Mouse (Mus musculus): Measurements from ENCODE around the gene Gm28035. TPM values are rescaled to one million over a fixed set of nuclear protein-coding genes. Genes with fewer than 3 reads are reported as not detected.

Gm28035 gene
- polyA plus RNA-seq, 1 experiment from 2014 or later, result not detected

- Histone ChIP-seq H3K9me3 (no peaks in the 10 kb centered on the region), H3K36me3 (peaks cover 100% of the 10 kb centered on the region), H3K27me3 (no peaks in the 10 kb centered on the region), H3K27ac (no peak overlapping the region), H3K4me3 (replicated peaks) (no peak overlapping the region), H3K4me2 (no peak overlapping the region), H3K4me1 (replicated peaks) (peaks cover 9% of the 10 kb centered on the region), H3K9ac (replicated peaks) (no peak overlapping the region)
- ATAC-seq (ENCODE audit: insufficient number of reproducible peaks, insufficient read depth, low FRiP score, low TSS enrichment, low read depth), result no peak
- 96% methylated on average over 42 of the region's 42 CpGs for WGBS
Measured at GRCm38 (mm10) chr2:30255631-30256395, 15.4 kb downstream of the Gm28035 start.

- Histone ChIP-seq H3K9me3 (no peaks in the 10 kb centered on the region), H3K27me3 (no peaks in the 10 kb centered on the region), H3K4me1 (replicated peaks) (peaks cover 4% of the 10 kb centered on the region), H3K27ac (no peak overlapping the region), H3K9ac (replicated peaks) (no peak overlapping the region), H3K36me3 (peaks cover 100% of the 10 kb centered on the region), H3K4me2 (no peak overlapping the region), H3K4me3 (replicated peaks) (no peak overlapping the region)
- no peak for ATAC-seq (ENCODE audit: insufficient number of reproducible peaks, insufficient read depth, low FRiP score, low TSS enrichment, low read depth)
- WGBS, result 97% methylated on average over 30 of the region's 30 CpGs
Measured at GRCm38 (mm10) chr2:30256616-30257350, 16.4 kb downstream of the Gm28035 start.

- Histone ChIP-seq H3K9ac (replicated peaks) (no peak overlapping the region), H3K4me3 (replicated peaks) (no peak overlapping the region)
Measured at GRCm38 (mm10) chr2:30257699-30258460, 17.5 kb downstream of the Gm28035 start.

GRCm38 (mm10) chr2:30258600-30258999 is 18.2 kb downstream of the Gm28035 start:
- Histone ChIP-seq H3K36me3 (peaks cover 99% of the 10 kb centered on the region), H3K4me1 (replicated peaks) (no peaks in the 10 kb centered on the region), H3K9ac (replicated peaks) (no peak overlapping the region), H3K27me3 (no peaks in the 10 kb centered on the region), H3K4me3 (replicated peaks) (no peak overlapping the region), H3K27ac (no peak overlapping the region), H3K4me2 (no peak overlapping the region), H3K9me3 (no peaks in the 10 kb centered on the region)
- ATAC-seq (ENCODE audit: insufficient number of reproducible peaks, insufficient read depth, low FRiP score, low TSS enrichment, low read depth), result no peak
- 87% methylated on average over 4 of the region's 4 CpGs for WGBS

More at GRCm38 (mm10) chr2:30257699-30258460, 17.5 kb downstream of the Gm28035 start:
- H3K36me3 ChIP-seq, result peaks cover 99% of the 10 kb centered on the region
- H3K9me3 ChIP-seq, result no peaks in the 10 kb centered on the region
- no peak for ATAC-seq (ENCODE audit: insufficient number of reproducible peaks, insufficient read depth, low FRiP score, low TSS enrichment, low read depth)
- H3K27me3 ChIP-seq, result no peaks in the 10 kb centered on the region
- no peak overlapping the region for H3K4me2 ChIP-seq
- no peaks in the 10 kb centered on the region for H3K4me1 ChIP-seq (replicated peaks)
- H3K27ac ChIP-seq, result no peak overlapping the region
- WGBS, result 89% methylated on average over 7 of the region's 7 CpGs

GRCm38 (mm10) chr2:30259131-30260064 is 19.0 kb downstream of the Gm28035 start:
- H3K27me3 ChIP-seq, result no peaks in the 10 kb centered on the region
- 90% methylated on average over 15 of the region's 15 CpGs for WGBS
- H3K36me3 ChIP-seq, result peaks cover 99% of the 10 kb centered on the region
- no peak overlapping the region for H3K4me2 ChIP-seq
- H3K27ac ChIP-seq, result no peak overlapping the region
- H3K9me3 ChIP-seq, result no peaks in the 10 kb centered on the region
- H3K4me1 ChIP-seq (replicated peaks), result peaks cover 6% of the 10 kb centered on the region; the same call in 1 of the 2 replicates
- no peak for ATAC-seq (ENCODE audit: insufficient number of reproducible peaks, insufficient read depth, low FRiP score, low TSS enrichment, low read depth)
- no peak overlapping the region for H3K9ac ChIP-seq (replicated peaks)
- H3K4me3 ChIP-seq (replicated peaks), result no peak overlapping the region

- H3K27ac ChIP-seq, result no peak overlapping the region
- no peak overlapping the region for H3K4me2 ChIP-seq
- no peak for ATAC-seq (ENCODE audit: insufficient number of reproducible peaks, insufficient read depth, low FRiP score, low TSS enrichment, low read depth)
- H3K4me1 ChIP-seq (replicated peaks), result peaks cover 24% of the 10 kb centered on the region
- H3K27me3 ChIP-seq, result no peaks in the 10 kb centered on the region
- no peaks in the 10 kb centered on the region for H3K9me3 ChIP-seq
- H3K4me3 ChIP-seq (replicated peaks), result no peak overlapping the region
- no peak overlapping the region for H3K9ac ChIP-seq (replicated peaks)
- WGBS, result 83% methylated on average over 4 of the region's 4 CpGs
- peaks cover 88% of the 10 kb centered on the region for H3K36me3 ChIP-seq
Measured at GRCm38 (mm10) chr2:30261064-30261736, 20.8 kb downstream of the Gm28035 start.

- Histone ChIP-seq H3K4me2 (no peak overlapping the region), H3K9me3 (no peaks in the 10 kb centered on the region), H3K27me3 (no peaks in the 10 kb centered on the region), H3K9ac (replicated peaks) (no peak overlapping the region), H3K4me1 (replicated peaks) (peaks cover 33% of the 10 kb centered on the region), H3K4me3 (replicated peaks) (no peak overlapping the region), H3K36me3 (peaks cover 78% of the 10 kb centered on the region), H3K27ac (no peak overlapping the region)
- WGBS, result 92% methylated on average over 18 of the region's 18 CpGs
- ATAC-seq (ENCODE audit: insufficient number of reproducible peaks, insufficient read depth, low FRiP score, low TSS enrichment, low read depth), result no peak
Measured at GRCm38 (mm10) chr2:30261921-30262839, 21.8 kb downstream of the Gm28035 start.

- Histone ChIP-seq H3K36me3 (peaks cover 71% of the 10 kb centered on the region), H3K27me3 (no peaks in the 10 kb centered on the region), H3K4me2 (no peak overlapping the region), H3K4me3 (replicated peaks) (no peak overlapping the region), H3K9ac (replicated peaks) (no peak overlapping the region), H3K4me1 (replicated peaks) (peaks cover 33% of the 10 kb centered on the region), H3K9me3 (no peaks in the 10 kb centered on the region), H3K27ac (no peak overlapping the region)
- no peak for ATAC-seq (ENCODE audit: insufficient number of reproducible peaks, insufficient read depth, low FRiP score, low TSS enrichment, low read depth)
- WGBS, result 82% methylated on average over 4 of the region's 4 CpGs
Measured at GRCm38 (mm10) chr2:30262840-30263441, 22.6 kb downstream of the Gm28035 start.

- H3K4me3 ChIP-seq (replicated peaks), result no peak overlapping the region
- 0 out of 2 replicates have a peak overlapping the region, but pooled peaks have one; percentile 84 for H3K27ac ChIP-seq
- H3K36me3 ChIP-seq, result peaks cover 62% of the 10 kb centered on the region
- no peaks in the 10 kb centered on the region for H3K27me3 ChIP-seq
- H3K9me3 ChIP-seq, result no peaks in the 10 kb centered on the region
- 87% methylated on average over 6 of the region's 6 CpGs for WGBS
- H3K4me1 ChIP-seq (replicated peaks), result peaks cover 33% of the 10 kb centered on the region
- no peak overlapping the region for H3K9ac ChIP-seq (replicated peaks)
- no peak for ATAC-seq (ENCODE audit: insufficient number of reproducible peaks, insufficient read depth, low FRiP score, low TSS enrichment, low read depth)
- H3K4me2 ChIP-seq, result no peak overlapping the region
Measured at GRCm38 (mm10) chr2:30263811-30264210, 23.4 kb downstream of the Gm28035 start.

All from limb, embryonic 12.5 days (tissue).